Mouse (Mus musculus) spleen, adult 18-20 months (tissue): ENCODE measurements around the gene Kera.

ENCODE experiments used
- DNase-seq, 2 experiments: peaks; one replicate each; pipeline ENCODE4 v3.0.0; 2022; ENCODE audit warnings: mixed read lengths in 2 of 2

Kera gene

GRCm38 (mm10) chr10:97606579-97606978 lies at the start of gene Kera:
Gene Kera (plus strand): TSS chr10:97606879.
- DNase-seq = no peak

GRCm38 (mm10) chr10:97564957-97565856 lies 41.5 kb upstream of the Kera start, which contains the start of gene Lum:
Gene Lum (plus strand): TSS chr10:97565128.
- no peak for DNase-seq

GRCm38 (mm10) chr10:97567489-97568135 lies 39.1 kb upstream of the Kera start:
- peak in 1 of 2 experiments; percentile 10 for DNase-seq

- no peak for DNase-seq
Observed at GRCm38 (mm10) chr10:97582543-97583231, 24.0 kb upstream of the Kera start.

GRCm38 (mm10) chr10:97584176-97584575 lies 22.5 kb upstream of the Kera start:
- DNase-seq = no peak

GRCm38 (mm10) chr10:97587159-97587558 lies 19.5 kb upstream of the Kera start:
- no peak for DNase-seq

- DNase-seq = no peak
Observed at GRCm38 (mm10) chr10:97589574-97589973, 17.1 kb upstream of the Kera start.

- no peak for DNase-seq
Observed at GRCm38 (mm10) chr10:97591036-97591435, 15.6 kb upstream of the Kera start.

GRCm38 (mm10) chr10:97591685-97592084 lies 15.0 kb upstream of the Kera start:
- no peak for DNase-seq

GRCm38 (mm10) chr10:97595680-97596079 lies 11.0 kb upstream of the Kera start:
- no peak for DNase-seq

- no peak for DNase-seq
Observed at GRCm38 (mm10) chr10:97601744-97602143, 4.9 kb upstream of the Kera start.

- no peak for DNase-seq
Observed at GRCm38 (mm10) chr10:97603256-97603655, 3.4 kb upstream of the Kera start.

GRCm38 (mm10) chr10:97622328-97622727 lies 15.6 kb downstream of the Kera start:
- DNase-seq = no peak

GRCm38 (mm10) chr10:97624381-97624780 lies 17.7 kb downstream of the Kera start:
- DNase-seq = no peak

GRCm38 (mm10) chr10:97625116-97625515 lies 18.4 kb downstream of the Kera start:
- no peak for DNase-seq

GRCm38 (mm10) chr10:97626543-97626942 lies 19.9 kb downstream of the Kera start:
- DNase-seq = no peak

- DNase-seq = no peak
Observed at GRCm38 (mm10) chr10:97631061-97631460, 24.4 kb downstream of the Kera start.

- no peak for DNase-seq
Observed at GRCm38 (mm10) chr10:97641926-97642325, 35.2 kb downstream of the Kera start.

GRCm38 (mm10) chr10:97643768-97644167 lies 37.1 kb downstream of the Kera start, which contains the start of gene Epyc:
Gene Epyc (plus strand): TSS chr10:97644068.
- no peak for DNase-seq

GRCm38 (mm10) chr10:97650334-97650733 lies 43.7 kb downstream of the Kera start:
- DNase-seq = no peak

GRCm38 (mm10) chr10:97659489-97659888 lies 52.8 kb downstream of the Kera start:
- DNase-seq = no peak
